Mouse (Mus musculus): ENCODE measurements around the gene Chpf. TPM values are rescaled to one million over a fixed set of nuclear protein-coding genes. Genes with fewer than 3 reads are reported as not detected.

Chpf gene
- polyA plus RNA-seq, 1 experiment from 2014 or later, result 4.0 TPM

DNA sequence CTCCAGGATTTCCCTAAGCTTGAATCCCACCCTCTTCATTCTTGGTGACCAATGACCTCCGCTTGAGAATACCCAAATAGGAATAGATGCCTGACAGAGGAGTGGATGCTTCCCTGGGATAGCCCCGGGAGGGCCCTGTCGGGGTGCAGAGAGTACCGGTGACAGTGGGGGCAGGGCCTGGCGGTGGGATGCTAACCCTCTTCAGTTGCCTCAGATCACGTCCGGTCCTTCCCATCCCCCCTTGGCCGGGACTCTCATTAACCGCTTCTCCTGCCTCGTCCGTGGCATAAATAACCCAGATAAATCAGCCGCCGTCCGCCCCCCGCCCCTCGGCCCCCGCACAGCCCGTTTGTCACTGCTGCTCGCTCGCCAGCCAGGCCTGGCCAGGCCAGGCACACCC lies 32.5 kb downstream of the Chpf start:
- H3K9me3 ChIP-seq (replicated peaks), result no peaks in the 10 kb centered on the region
- peak overlapping the region; percentile 67 for H3K4me2 ChIP-seq
- WGBS (ENCODE audit: insufficient replicate concordance), result 3% methylated on average over 20 of the region's 20 CpGs
- H3K36me3 ChIP-seq (replicated peaks), result no peaks in the 10 kb centered on the region
- no peak for ATAC-seq (ENCODE audit: insufficient read depth)
- H3K4me1 ChIP-seq (replicated peaks), result peaks cover 78% of the 10 kb centered on the region
- peak overlapping the region; percentile 40; the same call in 1 of the 2 replicates for H3K9ac ChIP-seq
- H3K4me3 ChIP-seq (replicated peaks), result peak overlapping the region; percentile 40
- H3K27ac ChIP-seq (replicated peaks), result 0 out of 2 replicates have a peak overlapping the region, but pooled peaks have one; percentile 57
- peaks cover 62% of the 10 kb centered on the region for H3K27me3 ChIP-seq

DNA sequence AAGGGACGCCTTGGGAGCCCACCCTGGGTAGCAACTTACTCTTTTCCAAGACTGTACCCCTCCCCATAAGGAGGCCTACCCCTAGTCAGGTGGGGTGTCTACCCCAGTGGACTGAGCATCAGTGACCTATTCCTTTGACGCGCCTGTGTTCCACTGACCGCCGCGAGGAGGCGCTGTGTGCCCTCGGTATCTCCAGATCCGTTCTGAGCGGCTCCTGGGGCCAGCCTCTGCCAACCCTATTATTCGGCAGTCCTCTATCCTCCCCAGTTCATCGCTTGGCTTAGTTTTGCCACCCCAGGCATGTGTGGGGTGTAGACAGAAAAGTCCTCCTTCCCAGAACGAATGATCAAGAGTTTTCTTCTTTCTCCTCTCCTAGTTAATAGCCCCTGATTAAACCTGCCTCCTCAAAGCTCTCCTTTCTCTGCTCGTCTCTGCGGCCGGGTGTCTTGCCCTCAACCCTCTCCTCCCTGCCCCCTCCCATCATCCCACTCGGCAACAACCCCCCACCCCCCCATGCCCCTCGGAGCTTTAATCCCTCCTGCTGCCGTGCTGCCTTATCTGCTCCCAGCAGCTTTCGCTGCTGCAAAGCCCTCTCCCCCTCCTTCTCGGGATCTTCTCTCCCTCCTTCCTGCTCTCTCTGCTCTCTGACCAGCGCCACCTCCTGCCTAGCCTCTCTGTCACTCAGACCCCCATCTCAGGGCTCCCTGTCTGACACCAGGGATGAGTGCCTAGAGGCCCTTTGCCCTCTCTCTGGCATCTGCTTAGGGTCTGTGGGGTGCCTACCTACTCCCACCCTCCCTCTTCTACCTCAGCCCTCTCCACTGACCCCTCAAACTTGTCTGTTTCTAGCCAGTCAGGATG lies 33.1 kb downstream of the Chpf start:
- Histone ChIP-seq H3K27me3 (peaks cover 56% of the 10 kb centered on the region), H3K4me1 (replicated peaks) (peaks cover 75% of the 10 kb centered on the region), H3K4me3 (replicated peaks) (peak overlapping the region; percentile 40), H3K4me2 (peak overlapping the region; percentile 67), H3K9me3 (replicated peaks) (no peaks in the 10 kb centered on the region), H3K36me3 (replicated peaks) (0 out of 2 replicates have a peak, but pooled peaks cover 3% of the 10 kb centered on the region), H3K27ac (replicated peaks) (peak overlapping the region; percentile 57; the same call in 1 of the 2 replicates), H3K9ac (peak overlapping the region; percentile 40; the same call in 1 of the 2 replicates)
- peak; percentile 66 for ATAC-seq (ENCODE audit: insufficient read depth)
- 1% methylated on average over 22 of the region's 22 CpGs for WGBS (ENCODE audit: insufficient replicate concordance)

DNA sequence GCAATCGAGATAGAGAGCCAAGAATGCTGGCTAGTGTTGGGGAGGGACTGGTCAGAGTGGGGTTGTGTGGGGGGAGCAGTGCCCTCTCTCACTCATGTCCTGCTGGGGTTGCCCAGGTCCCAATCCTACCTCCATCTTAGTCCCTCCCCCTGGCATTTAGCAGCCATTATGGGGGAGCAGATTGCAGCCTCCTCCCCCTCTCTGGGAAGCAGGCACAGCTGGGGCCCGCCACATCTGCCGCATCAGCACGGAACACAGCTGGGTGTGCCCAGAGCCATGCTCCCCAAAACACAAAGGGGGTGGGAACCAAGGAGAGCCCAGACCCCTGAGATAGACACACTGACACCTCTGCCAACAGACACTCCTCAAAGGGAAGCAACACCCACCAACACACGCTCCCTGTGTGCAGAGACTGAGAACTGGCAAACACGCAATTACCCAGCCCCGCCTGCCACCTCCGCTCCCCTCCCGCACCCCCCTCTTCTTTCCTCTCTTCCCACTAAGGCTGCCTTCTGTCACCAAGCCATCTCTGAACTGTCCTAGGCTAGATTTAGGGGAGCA lies 33.9 kb downstream of the Chpf start:
- Histone ChIP-seq H3K27me3 (peaks cover 48% of the 10 kb centered on the region), H3K36me3 (replicated peaks) (0 out of 2 replicates have a peak, but pooled peaks cover 3% of the 10 kb centered on the region), H3K4me2 (peak overlapping the region; percentile 67), H3K4me1 (replicated peaks) (peaks cover 67% of the 10 kb centered on the region), H3K9ac (no peak overlapping the region), H3K4me3 (replicated peaks) (peak overlapping the region; percentile 40; the same call in 1 of the 2 replicates), H3K9me3 (replicated peaks) (no peaks in the 10 kb centered on the region), H3K27ac (replicated peaks) (0 out of 2 replicates have a peak overlapping the region, but pooled peaks have one; percentile 57)
- 5% methylated on average over 9 of the region's 9 CpGs for WGBS (ENCODE audit: insufficient replicate concordance)
- peak; percentile 65 for ATAC-seq (ENCODE audit: insufficient read depth)

DNA sequence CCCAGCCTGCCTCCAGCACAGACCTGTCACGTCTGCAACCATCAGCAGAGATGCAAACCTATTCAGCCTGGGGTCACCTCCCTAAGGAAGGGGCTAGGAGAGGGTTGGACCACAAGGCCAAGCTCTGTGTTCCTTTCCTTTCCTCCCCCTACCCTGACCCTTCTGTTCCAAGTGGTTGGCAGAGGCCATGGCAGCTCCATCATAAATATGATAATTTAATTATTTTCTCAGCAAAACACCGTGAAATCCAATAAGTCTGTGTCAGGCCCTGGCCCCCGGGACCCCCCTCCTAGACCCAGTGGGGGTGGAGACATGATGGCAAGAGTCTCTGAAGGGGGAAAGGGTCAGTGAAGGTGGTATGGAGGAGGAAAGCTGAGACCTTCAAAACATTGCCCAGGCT lies 34.9 kb downstream of the Chpf start:
- Histone ChIP-seq H3K9ac (no peak overlapping the region), H3K27me3 (peaks cover 38% of the 10 kb centered on the region), H3K36me3 (replicated peaks) (0 out of 2 replicates have a peak, but pooled peaks cover 3% of the 10 kb centered on the region), H3K4me2 (peak overlapping the region; percentile 67; the same call in 1 of the 2 replicates), H3K9me3 (replicated peaks) (no peaks in the 10 kb centered on the region), H3K4me1 (replicated peaks) (peaks cover 57% of the 10 kb centered on the region), H3K27ac (replicated peaks) (no peak overlapping the region), H3K4me3 (replicated peaks) (no peak overlapping the region)
- 41% methylated on average over 3 of the region's 3 CpGs for WGBS (ENCODE audit: insufficient replicate concordance)
- ATAC-seq (ENCODE audit: insufficient read depth), result no peak

DNA sequence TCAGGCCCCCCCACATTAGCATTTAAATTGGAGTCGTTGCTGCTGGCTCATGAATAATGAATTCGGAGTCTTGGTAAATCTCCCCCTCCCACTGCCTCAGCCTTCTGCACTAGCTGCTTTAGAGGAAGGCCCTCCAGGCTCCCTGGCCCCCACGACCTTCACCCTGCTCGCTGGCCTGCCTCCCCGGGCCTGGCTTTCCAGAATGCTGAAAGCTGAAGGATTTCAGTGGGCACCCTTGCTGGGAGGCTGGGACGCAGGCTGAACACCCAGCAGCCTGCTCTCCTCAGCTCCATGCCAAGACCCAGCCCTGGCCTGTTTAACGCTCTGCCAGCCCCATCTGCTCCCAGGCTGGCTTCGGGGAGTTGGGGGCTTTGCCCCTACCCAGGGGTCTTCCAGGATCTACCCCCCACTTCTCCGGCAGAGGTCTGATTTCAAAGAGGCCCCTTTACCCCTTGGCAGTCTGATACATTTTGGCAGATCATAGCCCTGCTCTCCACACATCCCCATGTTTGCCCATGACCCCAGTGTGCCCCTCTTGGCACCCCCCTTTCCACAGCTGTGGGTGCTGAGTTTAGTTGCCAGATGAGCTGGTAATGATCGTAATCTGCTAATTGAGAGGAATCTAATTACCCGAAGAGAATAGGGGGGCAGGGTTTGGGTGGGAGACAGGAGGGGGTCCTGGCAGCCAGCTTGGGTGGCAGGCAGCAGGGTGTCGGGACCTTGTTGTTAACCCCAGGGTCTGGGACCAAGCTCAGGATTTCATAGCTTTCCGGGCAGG lies 35.7 kb downstream of the Chpf start:
- WGBS (ENCODE audit: insufficient replicate concordance), result 60% methylated on average over 13 of the region's 13 CpGs
- no peak overlapping the region for H3K4me2 ChIP-seq
- no peak for ATAC-seq (ENCODE audit: insufficient read depth)
- no peak overlapping the region for H3K4me3 ChIP-seq (replicated peaks)
- H3K27me3 ChIP-seq, result peaks cover 30% of the 10 kb centered on the region
- H3K4me1 ChIP-seq (replicated peaks), result peaks cover 50% of the 10 kb centered on the region
- H3K9me3 ChIP-seq (replicated peaks), result no peaks in the 10 kb centered on the region
- H3K27ac ChIP-seq (replicated peaks), result no peak overlapping the region
- 0 out of 2 replicates have a peak, but pooled peaks cover 3% of the 10 kb centered on the region for H3K36me3 ChIP-seq (replicated peaks)
- H3K9ac ChIP-seq, result no peak overlapping the region

DNA sequence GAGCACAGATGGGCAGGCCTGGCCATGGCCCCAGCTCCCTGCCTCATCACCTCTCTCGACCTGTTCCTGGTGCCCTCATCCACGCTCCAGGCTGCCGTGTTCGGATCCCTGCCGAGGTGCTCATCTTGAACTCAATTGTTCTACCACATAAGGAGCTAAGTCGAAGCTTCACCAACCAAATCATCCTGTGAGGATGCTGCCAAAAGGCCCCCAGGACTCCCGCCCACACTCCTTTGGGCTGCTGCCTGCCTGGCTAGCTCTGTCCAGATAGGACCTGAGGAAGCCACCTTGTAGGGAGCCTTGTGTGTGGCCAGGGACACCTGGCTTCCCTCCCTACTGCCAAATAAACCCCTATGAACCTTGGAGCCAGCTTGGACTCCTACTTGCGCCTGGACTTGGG lies 36.3 kb downstream of the Chpf start:
- H3K27me3 ChIP-seq, result peaks cover 24% of the 10 kb centered on the region
- peaks cover 44% of the 10 kb centered on the region for H3K4me1 ChIP-seq (replicated peaks)
- H3K27ac ChIP-seq (replicated peaks), result no peak overlapping the region
- no peak for ATAC-seq (ENCODE audit: insufficient read depth)
- no peak overlapping the region for H3K4me2 ChIP-seq
- H3K9me3 ChIP-seq (replicated peaks), result no peaks in the 10 kb centered on the region
- WGBS (ENCODE audit: insufficient replicate concordance), result 70% methylated on average over 8 of the region's 8 CpGs
- H3K4me3 ChIP-seq (replicated peaks), result no peak overlapping the region
- H3K9ac ChIP-seq, result no peak overlapping the region
- H3K36me3 ChIP-seq (replicated peaks), result 0 out of 2 replicates have a peak, but pooled peaks cover 3% of the 10 kb centered on the region

DNA sequence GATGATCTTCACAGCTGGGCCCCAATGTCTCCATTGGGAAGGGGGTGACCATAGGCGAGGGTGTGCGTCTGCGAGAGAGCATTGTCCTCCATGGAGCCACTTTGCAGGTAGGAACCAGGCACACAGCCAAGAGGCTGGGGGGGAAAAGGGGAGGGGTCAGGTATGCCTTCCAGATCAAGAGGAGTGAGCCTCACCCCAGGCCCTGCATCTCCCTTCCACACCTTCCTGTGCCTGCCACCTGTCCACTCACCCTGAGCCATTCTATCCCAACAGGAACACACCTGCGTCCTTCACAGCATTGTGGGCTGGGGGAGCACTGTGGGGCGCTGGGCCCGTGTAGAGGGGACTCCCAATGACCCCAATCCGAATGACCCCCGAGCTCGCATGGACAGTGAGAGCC lies 36.9 kb downstream of the Chpf start:
- no peaks in the 10 kb centered on the region for H3K9me3 ChIP-seq (replicated peaks)
- ATAC-seq (ENCODE audit: insufficient read depth), result no peak
- no peak overlapping the region for H3K9ac ChIP-seq
- H3K4me3 ChIP-seq (replicated peaks), result no peak overlapping the region
- peaks cover 42% of the 10 kb centered on the region for H3K4me1 ChIP-seq (replicated peaks)
- peaks cover 18% of the 10 kb centered on the region for H3K27me3 ChIP-seq
- 0 out of 2 replicates have a peak, but pooled peaks cover 3% of the 10 kb centered on the region for H3K36me3 ChIP-seq (replicated peaks)
- no peak overlapping the region for H3K4me2 ChIP-seq
- WGBS (ENCODE audit: insufficient replicate concordance), result 64% methylated on average over 9 of the region's 9 CpGs
- H3K27ac ChIP-seq (replicated peaks), result no peak overlapping the region

DNA sequence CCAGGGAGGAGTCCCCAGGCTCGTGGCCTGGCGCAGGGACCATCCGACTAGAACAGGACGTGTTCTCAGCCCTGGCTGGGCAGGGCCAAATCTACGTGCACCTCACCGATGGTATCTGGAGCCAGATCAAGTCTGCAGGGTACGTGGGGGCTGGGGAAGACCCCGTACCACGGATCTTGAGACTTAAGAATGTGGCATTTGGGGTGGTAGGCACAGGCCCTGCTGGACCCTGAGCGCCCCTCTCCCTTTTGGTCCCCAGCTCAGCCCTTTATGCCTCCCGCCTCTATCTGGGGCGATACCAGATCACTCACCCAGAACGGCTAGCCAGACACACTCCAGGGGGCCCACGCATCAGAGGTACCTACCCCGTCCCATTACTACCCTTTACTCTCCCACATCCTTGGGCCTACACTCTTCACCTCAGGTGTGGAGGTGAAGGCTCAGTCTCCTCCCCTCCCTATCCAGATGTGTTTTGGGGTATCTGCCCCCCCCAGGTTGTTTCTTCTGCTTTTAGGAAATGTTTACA lies 37.6 kb downstream of the Chpf start:
- WGBS (ENCODE audit: insufficient replicate concordance), result 80% methylated on average over 15 of the region's 15 CpGs
- H3K4me3 ChIP-seq (replicated peaks), result no peak overlapping the region
- H3K4me2 ChIP-seq, result no peak overlapping the region
- peaks cover 11% of the 10 kb centered on the region for H3K27me3 ChIP-seq
- no peak overlapping the region for H3K9ac ChIP-seq
- peaks cover 42% of the 10 kb centered on the region for H3K4me1 ChIP-seq (replicated peaks)
- H3K9me3 ChIP-seq (replicated peaks), result no peaks in the 10 kb centered on the region
- ATAC-seq (ENCODE audit: insufficient read depth), result no peak
- H3K36me3 ChIP-seq (replicated peaks), result 0 out of 2 replicates have a peak, but pooled peaks cover 3% of the 10 kb centered on the region
- H3K27ac ChIP-seq (replicated peaks), result no peak overlapping the region

DNA sequence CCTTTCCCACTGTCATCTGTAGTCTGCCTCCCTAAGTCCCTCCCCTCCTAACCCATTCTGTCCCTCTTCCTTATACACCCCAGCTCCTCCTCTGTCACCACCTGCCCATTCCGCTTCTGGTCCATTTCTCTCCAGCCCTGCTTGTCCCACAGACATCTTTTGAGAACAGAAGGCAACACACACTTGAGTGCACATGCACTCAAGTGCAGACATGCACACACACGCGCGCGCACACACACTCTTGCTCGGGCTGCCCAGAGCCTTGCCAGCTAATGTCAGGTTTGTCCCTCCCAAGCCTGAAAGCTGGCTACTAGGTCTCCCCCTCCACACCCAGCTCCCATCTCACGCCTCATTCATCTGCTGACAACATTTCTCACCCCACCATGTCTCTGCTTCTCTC lies 38.4 kb downstream of the Chpf start:
- H3K36me3 ChIP-seq (replicated peaks), result 0 out of 2 replicates have a peak, but pooled peaks cover 3% of the 10 kb centered on the region
- H3K4me2 ChIP-seq, result no peak overlapping the region
- no peaks in the 10 kb centered on the region for H3K9me3 ChIP-seq (replicated peaks)
- H3K9ac ChIP-seq, result no peak overlapping the region
- peaks cover 4% of the 10 kb centered on the region; the same call in 1 of the 2 replicates for H3K27me3 ChIP-seq
- no peak for ATAC-seq (ENCODE audit: insufficient read depth)
- no peak overlapping the region for H3K4me3 ChIP-seq (replicated peaks)
- WGBS (ENCODE audit: insufficient replicate concordance), result 84% methylated on average over 7 of the region's 7 CpGs
- H3K4me1 ChIP-seq (replicated peaks), result peaks cover 39% of the 10 kb centered on the region
- H3K27ac ChIP-seq (replicated peaks), result no peak overlapping the region

DNA sequence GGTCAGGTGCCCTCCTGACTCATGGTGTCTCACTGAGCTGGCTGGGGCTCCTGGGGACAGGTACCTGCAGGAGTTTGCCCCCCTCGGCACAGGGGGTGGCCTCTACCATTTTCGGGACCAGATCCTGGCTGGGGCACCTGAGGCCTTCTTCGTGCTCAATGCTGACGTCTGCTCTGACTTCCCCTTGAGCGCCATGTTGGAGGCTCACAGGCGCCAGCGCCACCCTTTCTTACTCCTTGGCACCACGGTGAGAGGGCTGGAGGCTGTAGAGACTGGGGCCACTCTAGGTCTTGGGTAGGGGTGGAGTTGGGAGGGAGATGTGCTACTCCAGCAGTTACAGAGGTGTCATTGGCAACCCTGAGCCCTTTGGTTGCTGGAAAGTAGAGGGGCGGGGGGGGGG lies 40.3 kb downstream of the Chpf start:
- peaks cover 24% of the 10 kb centered on the region for H3K4me1 ChIP-seq (replicated peaks)
- H3K36me3 ChIP-seq (replicated peaks), result 0 out of 2 replicates have a peak, but pooled peaks cover 3% of the 10 kb centered on the region
- no peak overlapping the region for H3K27ac ChIP-seq (replicated peaks)
- H3K9me3 ChIP-seq (replicated peaks), result no peaks in the 10 kb centered on the region
- H3K27me3 ChIP-seq, result no peaks in the 10 kb centered on the region
- H3K4me3 ChIP-seq (replicated peaks), result no peak overlapping the region
- no peak for ATAC-seq (ENCODE audit: insufficient read depth)
- H3K4me2 ChIP-seq, result no peak overlapping the region
- no peak overlapping the region for H3K9ac ChIP-seq
- 76% methylated on average over 8 of the region's 9 CpGs for WGBS (ENCODE audit: insufficient replicate concordance)

Measured in liver, embryonic 15.5 days (tissue).